Mouse (Mus musculus) limb, embryonic 15.5 days (tissue): ENCODE results near the gene Fam19a1. TPM values are rescaled to one million over a fixed set of nuclear protein-coding genes. Genes with fewer than 3 reads are reported as not detected.

Source experiments
- ATAC-seq: fragments of 200-750 bp; cut with Nextera tagmentation; 2 replicates; pipeline ENCODE4 v1.8.0; 2017; ENCODE audit warnings: low read depth, moderate TSS enrichment; ENCODE audit not compliant: insufficient number of reproducible peaks, low FRiP score, low TSS enrichment
- H3K27ac ChIP-seq: fragments of 300-500 bp; sonication (generic); 2 replicates; pipeline ENCODE4 v1.5.1; 2015; ENCODE audit warnings: moderate library complexity, mild to moderate bottlenecking, inconsistent platforms
- H3K27me3 ChIP-seq: fragments of 300-500 bp; sonication (generic); 2 replicates; pipeline ENCODE4 v1.6.1; 2015; ENCODE audit warnings: inconsistent platforms
- H3K36me3 ChIP-seq: fragments of 300-500 bp; sonication (generic); 2 replicates; pipeline ENCODE4 v1.6.1; 2015; ENCODE audit warnings: inconsistent platforms
- H3K4me1 ChIP-seq: fragments of 300-500 bp; sonication (generic); 2 replicates; pipeline ENCODE4 v1.6.1; 2015; ENCODE audit warnings: inconsistent platforms
- H3K4me2 ChIP-seq: fragments of 300-500 bp; sonication (generic); 2 replicates; pipeline ENCODE4 v1.6.1; 2015; ENCODE audit warnings: mild to moderate bottlenecking, inconsistent platforms
- H3K4me3 ChIP-seq: fragments of 300-500 bp; sonication (generic); 2 replicates; pipeline ENCODE4 v1.5.1; 2015; ENCODE audit warnings: mild to moderate bottlenecking, inconsistent platforms
- H3K9ac ChIP-seq: fragments of 300-500 bp; sonication (generic); 2 replicates; pipeline ENCODE4 v1.6.1; 2015; ENCODE audit warnings: inconsistent platforms
- H3K9me3 ChIP-seq: fragments of 300-500 bp; sonication (generic); 2 replicates; pipeline ENCODE4 v1.6.1; 2016; ENCODE audit warnings: inconsistent platforms
- WGBS: fragments of 180-500 bp; shearing (Covaris S2); methylation state at CpG from one replicate; pipeline ENCODE4 v1.1.7; 2015; 5-methylcytosine and 5-hydroxymethylcytosine counted together
- polyA plus RNA-seq: library from polyadenylated mRNA; unstranded; fragments of >200 nt; fragmentation: Nextera tagmentation; extraction: Ambion mirVana; gene quantifications from 2 replicates; pipeline ENCODE4 v1.2.1, GENCODE M21; 2015

Gene Fam19a1
- polyA plus RNA-seq, 1 experiment from 2014 or later = 2.3 TPM

DNA sequence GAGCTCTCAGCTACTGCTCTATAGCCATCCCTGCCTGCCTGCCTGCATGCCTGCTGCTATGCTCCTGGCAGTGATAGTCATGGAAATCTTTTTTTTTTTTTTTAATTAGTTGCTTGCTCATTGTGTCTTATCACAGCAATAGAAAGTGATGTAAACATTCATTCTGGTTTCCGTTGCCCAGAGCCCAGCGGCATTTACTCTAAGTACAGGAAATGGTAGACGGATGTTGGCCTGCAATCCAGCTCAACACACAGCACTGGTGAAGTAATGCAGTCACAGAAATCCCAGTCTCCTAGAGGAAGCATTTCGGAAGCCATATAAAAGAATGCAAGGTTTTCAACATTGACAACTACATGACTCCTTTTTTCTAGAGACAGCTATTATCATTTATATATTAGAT, 153.5 kb downstream of the Fam19a1 start:
- no peak overlapping the region for H3K4me2 ChIP-seq
- no peak overlapping the region for H3K4me3 ChIP-seq
- ATAC-seq = no peak
- WGBS = 79% methylated on average over 4 of the region's 4 CpGs
- no peak overlapping the region for H3K27ac ChIP-seq
- no peaks in the 10 kb centered on the region for H3K4me1 ChIP-seq
- H3K27me3 ChIP-seq = no peaks in the 10 kb centered on the region
- H3K9me3 ChIP-seq = no peaks in the 10 kb centered on the region
- no peak overlapping the region for H3K9ac ChIP-seq
- no peaks in the 10 kb centered on the region for H3K36me3 ChIP-seq

DNA sequence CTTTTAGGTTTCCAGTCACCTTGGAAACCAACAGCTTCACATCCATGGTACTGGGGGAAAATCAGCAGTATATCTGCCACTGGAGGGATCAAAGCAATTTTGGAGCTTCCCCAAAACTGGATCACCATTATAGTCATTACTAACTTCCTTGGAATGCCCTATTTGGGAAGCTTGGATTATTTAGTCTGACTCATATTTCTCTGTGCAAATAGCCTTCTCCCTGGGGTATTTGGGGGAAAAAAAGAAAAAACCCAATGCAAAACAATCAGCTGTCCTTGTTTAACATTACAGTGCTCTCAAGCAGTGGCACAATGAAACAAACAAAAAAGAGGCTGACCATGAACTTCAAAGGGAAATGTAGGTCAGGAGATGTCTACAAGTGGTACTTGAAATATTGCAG, 155.8 kb downstream of the Fam19a1 start:
- Histone ChIP-seq H3K27ac (no peak overlapping the region), H3K4me3 (no peak overlapping the region), H3K9me3 (no peaks in the 10 kb centered on the region), H3K36me3 (no peaks in the 10 kb centered on the region), H3K9ac (no peak overlapping the region), H3K4me1 (no peaks in the 10 kb centered on the region), H3K27me3 (no peaks in the 10 kb centered on the region), H3K4me2 (no peak overlapping the region)
- ATAC-seq = no peak

DNA sequence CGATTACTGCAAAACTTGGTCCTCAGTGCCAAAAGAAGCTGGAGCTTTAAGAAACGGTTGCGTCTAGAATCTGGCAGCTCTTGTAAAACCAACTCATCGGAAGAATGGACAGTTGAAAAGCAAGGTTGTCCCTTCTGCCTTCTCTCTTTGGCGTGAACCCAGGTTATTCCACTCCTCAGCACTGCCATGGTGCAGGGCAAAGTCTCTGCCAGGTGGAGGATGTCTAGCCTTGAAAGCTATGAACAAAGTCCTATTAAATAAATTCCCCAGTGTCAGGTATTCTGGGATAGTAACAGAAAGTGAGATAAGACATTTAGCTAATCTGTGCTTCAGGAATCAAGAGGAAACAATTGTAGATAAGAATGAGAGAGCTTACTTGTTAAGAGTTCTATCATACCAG, 157.5 kb downstream of the Fam19a1 start:
- Histone ChIP-seq H3K9ac (no peak overlapping the region), H3K4me3 (no peak overlapping the region), H3K27ac (no peak overlapping the region), H3K36me3 (no peaks in the 10 kb centered on the region), H3K4me2 (no peak overlapping the region), H3K9me3 (no peaks in the 10 kb centered on the region), H3K4me1 (no peaks in the 10 kb centered on the region), H3K27me3 (no peaks in the 10 kb centered on the region)
- WGBS = 93% methylated on average over 5 of the region's 5 CpGs
- ATAC-seq = no peak

DNA sequence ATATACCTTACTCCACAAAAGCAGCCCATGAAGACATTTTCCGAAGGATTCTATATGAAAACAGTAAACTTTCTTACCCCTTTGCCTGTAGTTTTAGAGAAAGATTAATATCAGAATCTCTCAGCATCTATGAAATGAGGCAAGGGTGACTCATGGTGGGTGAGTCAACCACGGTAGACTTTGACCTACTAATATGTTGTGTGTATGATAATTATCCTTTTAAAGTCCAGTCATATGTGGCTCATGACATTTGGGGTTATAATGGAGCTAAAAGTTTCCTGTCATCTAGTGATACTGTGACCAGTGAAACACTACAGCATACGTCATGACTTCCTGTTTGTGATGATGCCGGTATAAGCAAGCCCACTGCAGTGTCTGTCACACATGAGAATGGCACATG, 170.8 kb downstream of the Fam19a1 start:
- 87% methylated on average over 4 of the region's 4 CpGs for WGBS
- Histone ChIP-seq H3K9me3 (no peaks in the 10 kb centered on the region), H3K4me2 (no peak overlapping the region), H3K4me1 (no peaks in the 10 kb centered on the region), H3K27me3 (no peaks in the 10 kb centered on the region), H3K36me3 (no peaks in the 10 kb centered on the region), H3K4me3 (no peak overlapping the region), H3K27ac (no peak overlapping the region), H3K9ac (no peak overlapping the region)
- no peak for ATAC-seq

DNA sequence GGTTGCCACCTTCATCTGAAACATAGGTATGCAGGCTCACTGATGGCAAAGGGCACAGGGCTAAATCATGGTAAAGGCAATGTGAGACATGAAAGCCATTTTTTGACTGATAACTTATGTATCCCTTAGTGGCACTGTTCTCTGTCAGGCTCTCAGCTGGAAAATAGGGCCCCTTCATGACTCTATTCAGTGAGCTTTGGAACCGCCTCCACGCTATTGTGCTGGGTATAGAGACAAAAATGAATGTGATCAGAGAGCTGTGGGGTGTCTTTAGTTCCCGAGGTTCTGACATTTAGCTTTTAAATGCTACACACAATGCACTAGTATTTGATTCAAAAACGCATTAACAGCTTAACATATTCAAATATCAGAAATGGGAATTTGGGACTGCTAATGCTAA, 171.6 kb downstream of the Fam19a1 start:
- ATAC-seq = no peak
- Histone ChIP-seq H3K4me2 (no peak overlapping the region), H3K27ac (no peak overlapping the region), H3K4me1 (no peaks in the 10 kb centered on the region), H3K27me3 (no peaks in the 10 kb centered on the region), H3K36me3 (no peaks in the 10 kb centered on the region), H3K9me3 (no peaks in the 10 kb centered on the region), H3K9ac (no peak overlapping the region), H3K4me3 (no peak overlapping the region)
- 83% methylated on average over 4 of the region's 4 CpGs for WGBS

DNA sequence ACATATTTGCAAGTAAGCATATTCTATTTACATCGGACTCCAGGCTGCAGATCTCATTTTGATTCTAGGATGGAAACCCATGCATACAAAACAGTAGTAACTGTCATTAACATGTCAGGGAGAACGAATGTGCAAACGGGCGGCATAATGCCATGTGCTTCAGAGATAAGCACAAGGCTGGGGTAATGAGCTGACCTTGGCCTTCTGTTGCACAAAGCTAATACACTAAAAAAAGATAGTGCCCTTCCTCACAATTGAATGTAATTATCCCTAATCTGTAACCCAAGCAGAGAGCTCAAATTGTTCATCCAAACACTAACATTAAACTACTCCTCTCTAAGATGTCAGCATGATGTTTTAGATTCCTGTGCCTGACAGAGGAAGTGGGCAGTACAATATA, 173.3 kb downstream of the Fam19a1 start:
- Histone ChIP-seq H3K4me1 (no peaks in the 10 kb centered on the region), H3K27me3 (no peaks in the 10 kb centered on the region), H3K27ac (no peak overlapping the region), H3K4me3 (no peak overlapping the region), H3K4me2 (no peak overlapping the region), H3K9ac (no peak overlapping the region), H3K9me3 (no peaks in the 10 kb centered on the region), H3K36me3 (no peaks in the 10 kb centered on the region)
- no peak for ATAC-seq
- 68% methylated on average over 4 of the region's 4 CpGs for WGBS

DNA sequence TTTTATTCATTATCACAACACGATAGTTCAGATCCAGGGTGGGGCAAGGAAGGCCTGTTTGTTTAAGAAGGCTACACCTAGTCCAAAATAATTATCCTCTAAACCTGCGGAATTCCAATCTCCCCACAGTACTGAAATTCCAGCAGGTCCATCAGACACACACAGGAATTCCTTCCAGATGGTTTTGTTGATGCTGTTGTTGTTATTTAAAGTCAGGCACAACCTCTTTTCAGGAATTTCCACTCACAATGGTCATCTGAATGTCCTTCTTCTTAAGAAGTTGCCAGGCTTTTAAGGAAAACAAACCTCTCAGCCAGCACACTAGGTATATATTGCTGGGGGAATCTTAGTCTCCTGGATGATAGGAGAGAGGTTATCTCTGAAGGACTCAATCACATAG, 174.4 kb downstream of the Fam19a1 start:
- ATAC-seq = no peak
- H3K4me3 ChIP-seq = no peak overlapping the region
- 57% methylated on average over 2 of the region's 2 CpGs for WGBS

DNA sequence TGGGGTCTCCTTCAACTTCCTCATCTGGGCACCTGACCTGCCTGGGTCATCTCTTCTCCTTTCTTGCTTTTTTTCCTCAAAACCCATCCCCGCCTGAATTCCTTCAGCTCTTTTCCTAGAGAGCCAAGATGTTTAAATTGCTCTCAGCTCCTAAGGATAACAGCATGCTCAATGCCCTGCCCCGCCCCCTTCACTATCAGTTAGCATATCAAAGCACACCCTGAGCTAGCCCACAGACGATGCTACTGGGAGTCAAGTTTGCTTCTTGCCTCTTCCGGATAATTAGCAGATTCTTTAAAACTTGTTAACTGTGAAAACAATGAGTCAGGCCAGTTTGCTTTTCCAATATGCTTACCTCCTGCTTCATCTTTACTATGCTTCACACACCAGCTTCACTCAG, 176.7 kb downstream of the Fam19a1 start:
- no peak overlapping the region for H3K4me3 ChIP-seq
- H3K4me1 ChIP-seq = no peaks in the 10 kb centered on the region
- no peaks in the 10 kb centered on the region for H3K9me3 ChIP-seq
- 36% methylated on average over 4 of the region's 4 CpGs for WGBS
- ATAC-seq = no peak
- H3K4me2 ChIP-seq = no peak overlapping the region
- no peak overlapping the region for H3K9ac ChIP-seq
- no peaks in the 10 kb centered on the region for H3K27me3 ChIP-seq
- H3K36me3 ChIP-seq = no peaks in the 10 kb centered on the region
- no peak overlapping the region for H3K27ac ChIP-seq

More for the DNA sequence above, 174.4 kb downstream of the Fam19a1 start:
- H3K4me2 ChIP-seq = no peak overlapping the region
- H3K27me3 ChIP-seq = no peaks in the 10 kb centered on the region
- H3K4me1 ChIP-seq = no peaks in the 10 kb centered on the region
- no peak overlapping the region for H3K9ac ChIP-seq
- no peaks in the 10 kb centered on the region for H3K9me3 ChIP-seq
- H3K27ac ChIP-seq = no peak overlapping the region
- H3K36me3 ChIP-seq = no peaks in the 10 kb centered on the region

DNA sequence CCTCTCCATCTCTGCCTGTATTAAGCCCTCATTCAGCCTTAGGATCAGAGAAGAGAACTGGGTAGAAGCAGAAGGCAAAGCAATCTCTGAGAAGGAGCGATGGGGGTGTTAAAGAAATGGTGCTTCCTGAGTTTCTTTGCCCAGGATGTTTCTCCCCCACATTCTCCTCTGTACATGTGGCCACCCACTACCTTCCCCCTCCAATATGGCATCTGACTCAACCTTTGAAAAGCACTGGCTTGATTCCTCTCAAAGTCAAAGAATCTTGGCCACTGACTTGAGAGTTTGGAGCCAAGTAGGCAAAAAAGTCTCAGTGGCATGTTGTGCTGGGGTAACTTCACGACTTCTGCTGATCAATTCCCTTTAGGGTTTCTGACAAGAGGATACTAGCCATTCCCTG, 234.5 kb downstream of the Fam19a1 start:
- Histone ChIP-seq H3K27ac (no peak overlapping the region), H3K4me2 (no peak overlapping the region), H3K4me3 (no peak overlapping the region), H3K9ac (no peak overlapping the region), H3K9me3 (no peaks in the 10 kb centered on the region), H3K27me3 (no peaks in the 10 kb centered on the region), H3K4me1 (no peaks in the 10 kb centered on the region), H3K36me3 (no peaks in the 10 kb centered on the region)
- no peak for ATAC-seq
- 90% methylated on average over 2 of the region's 2 CpGs for WGBS

DNA sequence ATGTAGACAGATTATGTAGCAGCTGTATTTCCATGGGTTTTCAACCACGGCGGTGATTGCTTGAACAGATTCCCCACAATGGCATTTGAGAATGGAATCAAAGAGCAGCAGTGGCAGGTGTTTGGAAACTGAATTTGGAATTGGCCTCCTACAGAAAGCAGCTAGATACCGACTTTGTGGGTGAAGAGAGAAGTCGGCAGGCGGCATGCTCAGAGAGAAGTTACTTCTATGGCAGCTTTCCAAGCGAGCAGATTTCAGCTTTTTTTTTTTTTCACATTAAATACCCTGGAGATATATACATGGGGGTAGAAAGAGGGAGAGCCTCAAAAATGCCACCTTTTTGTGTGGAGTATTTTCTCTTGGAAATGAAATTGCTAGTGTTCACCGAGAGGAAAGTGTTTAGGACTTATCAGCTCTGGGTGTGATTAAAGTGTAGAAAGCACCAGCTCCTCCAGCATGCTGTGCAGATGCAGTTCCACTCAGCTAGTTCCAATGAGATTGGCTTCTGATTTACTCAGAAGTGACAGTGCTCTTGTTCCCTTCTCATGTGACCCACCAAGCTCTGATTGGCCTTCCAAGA, 236.6 kb downstream of the Fam19a1 start:
- 67% methylated on average over 7 of the region's 7 CpGs for WGBS
- Histone ChIP-seq H3K36me3 (no peaks in the 10 kb centered on the region), H3K4me3 (no peak overlapping the region), H3K4me1 (no peaks in the 10 kb centered on the region), H3K27me3 (no peaks in the 10 kb centered on the region), H3K9ac (no peak overlapping the region), H3K27ac (no peak overlapping the region), H3K9me3 (no peaks in the 10 kb centered on the region), H3K4me2 (no peak overlapping the region)
- ATAC-seq = no peak

DNA sequence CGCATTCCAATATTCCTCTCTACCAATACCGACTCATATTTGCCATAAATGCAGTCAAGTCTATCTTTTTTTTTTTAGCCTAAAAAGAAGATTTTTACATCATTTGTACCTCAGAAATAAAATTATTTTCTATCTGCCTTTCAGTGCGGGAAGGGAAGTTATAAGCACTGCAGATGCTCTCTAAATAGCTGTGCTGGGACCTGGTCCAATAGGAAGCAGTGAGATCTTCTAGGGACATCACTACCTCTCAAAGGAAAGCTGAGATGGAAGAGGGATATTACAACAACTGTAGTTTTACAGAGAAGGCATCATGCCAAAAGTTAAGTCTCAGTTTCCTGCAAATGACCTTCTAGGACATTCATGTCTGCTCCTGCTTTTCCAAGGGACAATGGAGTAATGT, 256.6 kb downstream of the Fam19a1 start:
- Histone ChIP-seq H3K9ac (no peak overlapping the region), H3K27ac (no peak overlapping the region), H3K9me3 (no peaks in the 10 kb centered on the region), H3K4me2 (no peak overlapping the region), H3K27me3 (no peaks in the 10 kb centered on the region), H3K36me3 (no peaks in the 10 kb centered on the region), H3K4me1 (no peaks in the 10 kb centered on the region), H3K4me3 (no peak overlapping the region)
- WGBS = 85% methylated on average over 3 of the region's 3 CpGs
- no peak for ATAC-seq

DNA sequence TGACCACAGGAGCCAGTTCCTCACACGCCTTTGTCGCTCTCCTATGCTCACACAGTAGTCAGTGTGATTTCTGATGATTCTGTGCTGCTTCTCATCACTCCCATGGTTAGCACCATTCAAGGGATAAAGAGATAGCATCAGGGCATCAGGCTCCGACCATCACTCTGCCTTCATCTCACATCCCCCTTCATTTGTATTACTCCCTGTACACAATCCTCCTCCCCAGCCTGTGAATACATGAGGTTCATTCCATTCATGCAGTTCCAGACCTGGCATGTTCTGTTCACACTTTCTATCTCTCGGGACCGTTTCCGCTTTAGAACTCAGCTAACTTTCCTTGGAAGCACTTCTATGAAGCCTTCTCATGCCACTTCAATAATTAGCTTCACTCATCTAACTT, 259.9 kb downstream of the Fam19a1 start:
- no peaks in the 10 kb centered on the region for H3K9me3 ChIP-seq
- H3K4me2 ChIP-seq = no peak overlapping the region
- no peaks in the 10 kb centered on the region for H3K4me1 ChIP-seq
- no peak overlapping the region for H3K9ac ChIP-seq
- H3K27ac ChIP-seq = no peak overlapping the region
- no peak for ATAC-seq
- no peaks in the 10 kb centered on the region for H3K27me3 ChIP-seq
- H3K36me3 ChIP-seq = no peaks in the 10 kb centered on the region
- no peak overlapping the region for H3K4me3 ChIP-seq
- WGBS = 89% methylated on average over 6 of the region's 6 CpGs

DNA sequence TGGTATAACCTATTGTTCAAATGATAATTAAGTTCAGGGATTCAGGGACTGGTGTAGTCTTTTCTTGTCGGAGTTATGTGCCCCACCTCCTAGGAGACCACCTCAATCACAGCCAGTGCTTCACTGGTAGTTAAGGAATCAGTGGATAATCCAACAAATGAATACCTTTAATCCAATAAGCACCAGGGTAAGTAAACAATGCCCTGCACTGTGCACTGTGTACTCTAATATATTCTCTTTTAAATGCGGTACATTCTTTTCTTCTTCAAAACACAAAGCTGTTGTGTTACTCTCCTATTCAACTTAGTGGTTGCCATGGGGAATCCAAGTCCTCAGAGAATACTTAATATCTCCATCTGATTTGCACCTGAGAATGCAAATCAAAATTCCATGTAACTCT, 260.3 kb downstream of the Fam19a1 start:
- Histone ChIP-seq H3K4me3 (no peak overlapping the region), H3K4me1 (no peaks in the 10 kb centered on the region), H3K27me3 (no peaks in the 10 kb centered on the region), H3K9me3 (no peaks in the 10 kb centered on the region), H3K36me3 (no peaks in the 10 kb centered on the region), H3K4me2 (no peak overlapping the region), H3K9ac (no peak overlapping the region), H3K27ac (no peak overlapping the region)
- ATAC-seq = no peak
- WGBS = 84% methylated on average over 2 of the region's 2 CpGs
